Mouse (Mus musculus): ENCODE measurements around the gene Spryd3.

Spryd3 gene

DNA sequence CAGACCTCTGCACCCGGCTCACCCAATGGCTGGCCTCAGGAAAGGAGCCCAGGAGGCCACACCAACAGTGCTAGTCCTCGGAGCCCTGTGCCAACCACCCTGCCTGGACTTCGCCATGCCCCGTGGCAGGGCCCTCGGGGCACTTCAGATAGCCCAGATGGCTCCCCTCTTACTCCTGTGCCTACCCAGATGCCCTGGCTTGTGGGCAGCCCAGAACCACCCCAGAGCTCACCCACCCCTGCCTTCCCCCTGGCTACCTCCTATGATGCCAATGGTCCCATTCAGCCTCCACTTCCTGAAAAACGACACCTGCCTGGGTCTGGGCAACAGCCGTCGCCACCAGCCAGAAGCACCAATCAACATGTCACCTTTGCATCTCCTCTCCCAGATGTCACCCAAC, 23.2 kb downstream of the Spryd3 start:
- DNase-seq (ENCODE audit: low spot score): no peak

DNA sequence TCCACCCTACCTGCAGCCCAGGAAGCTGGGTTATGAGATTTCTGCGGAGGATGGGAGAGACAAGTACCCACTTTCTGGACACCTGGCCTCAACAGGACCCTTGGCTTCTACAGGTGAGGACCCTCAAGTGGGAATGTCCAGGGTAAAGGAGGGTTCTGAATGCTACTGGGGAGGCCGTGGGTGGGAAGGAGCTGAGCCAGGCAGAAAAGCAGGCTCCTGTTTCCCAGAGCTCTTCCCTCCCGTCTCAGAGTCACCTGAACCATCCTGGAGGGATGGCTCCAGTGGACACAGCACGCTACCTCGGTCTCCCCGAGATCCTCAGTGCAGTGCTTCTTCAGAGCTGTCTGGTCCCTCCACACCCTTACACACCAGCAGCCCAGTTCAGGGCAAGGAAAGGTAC, 23.9 kb downstream of the Spryd3 start:
- no peak for DNase-seq (ENCODE audit: low spot score)

DNA sequence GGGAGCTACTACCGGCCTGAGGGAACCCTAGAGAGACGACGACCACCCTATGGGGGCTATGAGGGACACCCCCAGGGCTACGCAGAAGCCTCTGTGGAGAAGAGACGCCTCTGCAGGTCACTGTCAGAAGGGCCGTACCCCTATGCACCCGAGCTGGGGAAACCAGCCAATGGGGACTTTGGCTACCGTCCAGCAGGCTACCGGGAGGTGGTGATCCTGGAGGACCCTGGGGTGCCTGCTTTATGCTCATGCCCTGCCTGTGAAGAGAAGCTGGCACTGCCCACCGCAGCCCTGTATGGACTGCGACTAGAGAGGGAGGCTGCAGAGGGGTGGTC, 24.6 kb downstream of the Spryd3 start:
- no peak for DNase-seq (ENCODE audit: low spot score)

DNA sequence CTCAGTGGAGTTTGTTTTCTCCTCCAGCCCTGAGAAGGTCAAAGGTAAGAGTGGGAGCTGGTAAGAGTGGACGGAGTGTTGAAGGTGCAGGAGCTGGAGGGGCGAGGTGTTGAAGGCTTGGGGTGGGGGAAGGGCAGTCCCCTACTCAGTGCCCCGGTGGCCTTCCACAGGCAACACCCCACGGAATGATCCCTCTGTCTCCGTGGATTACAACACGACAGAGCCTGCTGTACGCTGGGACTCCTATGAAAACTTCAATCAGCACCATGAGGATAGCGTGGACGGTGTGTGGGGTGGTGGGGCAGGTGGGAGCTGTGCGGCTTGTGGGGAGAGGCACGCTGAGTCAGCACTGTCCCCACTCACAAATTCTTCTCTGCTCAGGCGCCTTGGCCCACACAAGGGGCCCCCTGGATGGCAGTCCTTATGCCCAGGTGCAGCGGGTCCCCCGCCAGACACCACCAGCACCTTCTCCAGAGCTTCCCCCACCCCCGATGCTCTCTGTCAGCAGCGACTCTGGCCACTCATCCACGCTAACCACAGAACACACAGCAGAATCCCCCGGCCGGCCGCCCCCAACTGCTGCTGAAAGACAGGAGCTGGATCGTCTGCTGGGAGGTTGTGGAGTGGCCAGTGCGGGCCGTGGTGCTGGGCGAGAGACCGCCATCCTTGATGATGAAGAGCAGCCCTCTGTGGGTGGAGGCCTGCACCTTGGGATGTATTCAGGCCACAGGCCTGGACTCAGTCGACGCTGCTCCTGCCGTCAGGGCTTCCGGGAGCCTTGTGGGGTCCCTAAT, 25.1 kb downstream of the Spryd3 start:
- no peak for DNase-seq (ENCODE audit: low spot score)

DNA sequence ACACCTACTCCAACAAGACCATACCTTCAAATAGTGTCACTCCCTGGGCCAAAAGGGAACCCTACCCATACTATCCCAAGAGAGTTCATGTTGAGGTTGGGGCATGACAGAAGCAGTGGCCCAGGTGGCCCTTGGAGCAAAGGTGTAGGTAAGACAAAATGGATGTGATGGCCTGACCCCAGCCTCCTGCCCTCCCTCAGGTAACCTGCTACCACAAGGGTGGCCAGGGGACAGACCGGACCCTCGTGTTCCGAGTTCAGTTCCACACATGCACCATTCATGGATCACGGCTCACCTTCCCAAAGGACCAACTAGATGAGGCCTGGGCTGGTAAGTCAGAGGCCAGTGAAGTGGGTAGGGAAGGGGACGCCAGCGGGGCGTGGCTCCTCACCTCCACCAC, 25.8 kb downstream of the Spryd3 start:
- no peak for DNase-seq (ENCODE audit: low spot score)

DNA sequence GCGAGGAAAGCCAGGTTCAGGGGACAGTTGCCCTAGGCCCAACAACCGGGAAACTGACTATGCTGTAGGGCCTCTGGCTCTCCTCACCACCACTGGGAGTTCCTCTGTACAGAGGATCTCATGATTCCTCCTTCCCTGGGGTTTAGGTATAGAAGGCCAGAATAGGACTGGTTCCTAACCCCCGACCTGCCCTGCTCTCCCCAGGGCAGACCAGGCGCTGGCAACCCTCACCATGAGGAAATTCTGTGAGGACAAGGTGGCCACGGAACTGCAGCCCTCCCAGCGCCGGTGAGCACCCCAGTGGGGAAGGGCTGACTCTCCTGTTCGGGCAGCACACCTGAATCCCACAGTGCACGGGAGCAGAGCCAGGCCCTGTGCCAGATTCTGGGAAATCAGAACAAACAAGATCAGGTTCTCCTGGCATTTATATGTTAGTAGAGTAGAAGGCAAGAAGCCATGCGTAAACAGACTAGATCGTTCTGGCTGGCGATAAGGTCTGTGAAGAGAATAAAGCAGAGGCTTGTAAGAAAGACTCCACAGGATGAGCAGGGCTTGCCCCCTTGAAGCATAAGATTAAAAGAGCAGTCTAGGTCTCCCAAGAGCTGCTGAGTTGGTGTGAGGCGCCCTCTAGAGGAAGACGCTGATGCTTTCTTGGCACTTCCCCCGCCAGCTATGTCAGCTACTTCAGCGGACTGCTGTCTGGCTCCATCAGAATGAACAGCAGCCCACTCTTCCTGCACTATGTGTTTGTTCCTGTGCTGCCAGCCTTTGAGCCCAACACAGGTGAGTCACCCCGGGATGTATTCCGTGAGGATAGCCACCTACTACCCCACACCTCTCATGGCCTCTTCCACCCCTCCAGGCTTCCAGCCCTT, 27.1 kb downstream of the Spryd3 start:
- peak; percentile 79 for DNase-seq (ENCODE audit: low spot score)

DNA sequence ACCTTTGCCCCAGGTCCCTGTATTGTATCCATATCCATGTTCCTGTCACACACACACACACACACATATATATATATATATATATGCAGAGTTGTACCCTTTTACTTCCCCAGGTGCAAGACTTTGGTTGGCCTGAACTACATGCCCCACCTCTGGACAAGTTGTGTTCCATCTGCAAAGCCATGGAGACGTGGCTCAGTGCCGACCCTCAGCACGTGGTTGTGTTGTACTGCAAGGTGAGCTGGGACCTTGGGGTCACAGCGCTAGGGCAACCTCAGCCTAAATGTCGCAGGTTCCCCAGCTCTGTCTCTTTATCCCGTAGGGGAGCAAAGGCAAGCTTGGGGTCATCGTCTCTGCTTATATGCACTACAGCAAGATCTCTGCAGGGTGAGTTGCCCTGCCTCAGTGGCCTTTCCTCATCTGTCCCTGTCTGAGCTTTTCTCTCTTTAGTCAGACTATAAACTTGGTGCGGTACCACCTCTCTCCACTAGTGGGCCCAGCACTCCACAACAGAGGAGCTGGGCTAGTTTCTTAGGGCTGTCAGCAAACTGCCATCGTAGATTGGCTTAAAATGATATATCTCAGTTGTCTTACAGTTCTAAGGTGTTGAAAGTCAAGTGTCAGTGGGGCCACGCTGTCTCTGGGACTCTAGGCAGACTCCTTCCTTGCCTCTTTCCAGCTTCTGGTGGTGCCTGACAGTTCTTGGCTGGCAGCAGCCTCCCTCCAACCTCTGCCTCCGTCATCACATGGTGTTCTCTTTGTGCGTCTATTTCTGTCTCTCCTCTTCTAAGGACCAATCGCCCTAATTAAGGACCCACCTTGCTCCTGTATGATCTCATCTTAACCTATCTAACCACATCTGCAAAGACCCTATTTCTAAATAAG, 28.1 kb downstream of the Spryd3 start:
- no peak for DNase-seq (ENCODE audit: low spot score)

DNA sequence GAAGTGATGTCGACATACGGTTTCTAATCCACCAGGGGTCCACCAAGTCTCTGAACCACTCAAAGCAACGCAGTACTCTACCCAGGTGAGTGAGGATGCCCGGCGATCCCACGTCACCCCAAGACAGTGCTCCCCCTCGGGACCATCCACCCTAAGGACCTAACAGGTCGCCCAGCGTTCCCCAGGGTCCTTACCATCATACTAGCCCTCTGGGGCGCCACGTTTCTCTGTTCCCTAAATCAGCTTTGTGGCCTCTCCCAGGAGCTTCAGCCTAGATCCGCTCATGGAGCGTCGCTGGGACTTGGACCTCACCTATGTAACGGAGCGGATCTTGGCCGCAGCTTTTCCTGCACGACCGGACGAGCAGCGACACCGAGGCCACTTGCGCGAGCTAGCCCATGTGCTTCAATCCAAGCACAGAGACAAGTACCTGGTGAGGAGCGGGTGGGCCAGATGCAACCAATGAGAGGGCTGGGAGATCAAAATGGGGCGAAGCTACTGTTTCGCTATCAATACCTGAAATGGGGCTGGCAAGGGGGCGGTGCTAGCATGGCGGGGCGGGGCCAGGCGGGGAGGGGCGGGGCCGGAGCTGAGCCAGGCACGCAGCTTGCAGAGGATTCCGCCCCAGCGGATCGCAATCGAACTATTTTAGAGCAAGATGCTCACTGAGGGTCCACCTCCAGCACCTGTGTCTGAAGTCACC, 29.1 kb downstream of the Spryd3 start:
- no peak for DNase-seq (ENCODE audit: low spot score)

DNA sequence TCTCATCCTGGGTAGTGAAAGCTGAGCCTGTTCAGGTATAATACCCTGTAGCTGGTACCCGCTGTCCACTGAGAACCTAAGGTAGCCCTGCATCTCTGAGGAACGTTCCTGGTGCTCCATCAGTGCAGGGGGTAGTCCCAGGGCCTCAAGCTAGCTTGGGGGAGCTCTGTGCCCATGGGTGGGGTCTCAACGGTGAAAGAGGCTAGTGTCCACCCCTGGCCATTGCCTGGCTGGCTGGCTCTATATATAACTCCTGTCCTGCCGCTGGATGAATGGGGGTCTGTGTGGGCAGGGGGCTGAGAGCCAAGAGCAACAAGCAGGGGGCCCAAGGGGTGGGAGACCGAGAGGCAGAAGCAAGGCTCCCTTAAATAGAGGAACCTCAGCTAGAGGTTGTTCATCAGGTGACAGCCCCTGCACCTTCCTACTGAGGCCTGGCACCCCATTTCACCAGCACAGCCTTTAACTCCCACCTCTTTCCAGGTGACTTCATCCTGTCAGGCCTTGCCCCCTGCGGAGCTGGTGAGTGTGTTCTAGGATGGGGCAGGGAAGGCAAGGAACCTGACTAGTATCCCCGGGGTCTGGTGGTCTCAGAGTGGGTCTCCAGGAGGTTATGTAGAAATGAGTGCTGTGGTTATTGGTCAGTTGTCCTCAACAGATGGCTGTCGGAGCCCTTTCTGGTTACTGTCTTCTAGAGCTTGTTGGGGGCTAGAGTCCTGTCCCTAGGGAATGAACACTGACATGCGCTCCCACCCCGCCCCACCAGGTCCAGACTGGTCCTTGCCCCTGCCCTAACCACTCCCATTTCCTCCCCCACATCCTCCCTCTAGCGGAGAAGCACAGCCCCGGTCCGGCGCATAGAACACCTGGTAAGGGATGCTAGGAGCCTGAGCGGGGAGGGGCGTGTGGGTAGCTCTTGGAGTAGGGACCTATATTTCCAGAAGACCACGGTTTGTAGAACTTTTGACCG, 30.0 kb downstream of the Spryd3 start:
- DNase-seq (ENCODE audit: low spot score): no peak

DNA sequence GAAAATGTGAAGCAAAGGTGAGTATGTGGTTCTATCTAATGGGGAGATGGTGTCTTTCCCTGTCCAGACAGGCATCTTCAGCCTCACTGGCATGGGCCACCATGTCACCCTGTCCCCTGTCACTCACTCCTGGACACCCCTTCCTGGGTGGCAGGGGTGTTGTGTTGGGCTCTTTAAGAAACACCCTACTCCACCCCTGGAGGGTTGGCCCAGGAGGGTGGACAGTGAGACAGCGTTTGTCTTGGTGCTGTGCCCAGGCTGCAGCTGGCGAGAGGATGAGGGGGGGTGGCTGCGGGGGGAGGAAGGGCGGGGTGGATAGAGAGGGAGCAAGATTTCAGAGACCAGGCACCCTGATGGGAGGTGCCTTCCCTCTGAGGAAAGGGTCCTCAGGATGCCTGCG, 30.7 kb downstream of the Spryd3 start:
- DNase-seq (ENCODE audit: low spot score): peak; percentile 86

DNA sequence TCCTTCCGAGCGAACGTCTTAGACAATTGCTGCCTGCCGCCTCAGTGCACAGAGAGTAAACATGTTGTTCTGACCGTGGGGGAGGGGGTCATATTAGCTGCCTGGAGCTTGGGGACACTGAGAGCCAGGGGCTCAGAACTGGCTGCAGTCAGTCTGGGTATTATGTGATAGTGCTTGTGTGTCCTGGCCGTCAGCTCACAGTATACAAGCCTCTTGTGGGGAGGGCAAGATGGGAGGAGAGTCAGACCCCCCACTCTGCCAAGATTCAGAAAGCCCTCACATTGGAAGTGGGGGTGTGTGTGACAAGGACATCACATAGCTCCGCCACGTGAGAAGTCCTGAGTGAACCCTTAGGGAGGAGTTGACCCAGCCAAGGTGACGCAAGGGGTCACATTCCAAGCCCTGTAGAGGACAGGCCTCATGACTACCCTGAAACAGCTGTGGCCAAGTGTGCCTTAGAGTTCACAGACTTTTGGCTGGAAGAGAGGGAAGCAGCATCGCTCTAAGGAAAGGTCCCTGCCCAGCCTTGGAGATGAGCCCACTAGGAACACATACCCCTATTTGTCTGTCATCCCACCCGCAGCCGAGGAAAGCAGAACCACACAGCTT, 32.0 kb downstream of the Spryd3 start:
- peak; percentile 93 for DNase-seq (ENCODE audit: low spot score)

DNA sequence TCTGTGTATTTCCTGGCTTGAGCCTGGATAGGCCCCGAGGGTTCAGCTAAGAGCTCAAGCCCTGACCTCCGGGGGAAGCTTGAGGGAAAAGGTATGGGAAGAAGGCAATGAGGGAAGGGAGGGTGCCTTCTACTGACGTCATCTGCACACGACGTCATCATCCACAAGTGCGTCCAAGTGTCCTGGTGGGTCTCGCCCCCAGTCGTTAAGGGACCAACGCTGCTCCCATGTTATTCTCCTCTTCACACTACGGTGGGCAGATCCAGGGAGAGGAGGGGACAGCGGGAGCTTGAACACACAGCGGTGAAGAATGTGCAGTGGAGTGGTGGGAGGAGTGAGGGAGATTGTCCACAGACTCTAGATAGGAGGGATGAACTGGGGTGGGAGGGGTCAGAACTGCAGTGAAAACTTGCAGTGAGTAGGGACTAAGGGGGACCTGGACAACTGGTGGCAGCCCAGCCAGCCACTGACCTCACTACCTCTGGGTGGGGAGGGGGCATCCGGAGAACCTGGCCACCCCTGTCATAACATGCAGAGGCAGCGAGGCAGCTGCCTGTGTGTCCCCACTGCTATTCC, 32.6 kb downstream of the Spryd3 start:
- DNase-seq (ENCODE audit: low spot score): peak; percentile 80

DNA sequence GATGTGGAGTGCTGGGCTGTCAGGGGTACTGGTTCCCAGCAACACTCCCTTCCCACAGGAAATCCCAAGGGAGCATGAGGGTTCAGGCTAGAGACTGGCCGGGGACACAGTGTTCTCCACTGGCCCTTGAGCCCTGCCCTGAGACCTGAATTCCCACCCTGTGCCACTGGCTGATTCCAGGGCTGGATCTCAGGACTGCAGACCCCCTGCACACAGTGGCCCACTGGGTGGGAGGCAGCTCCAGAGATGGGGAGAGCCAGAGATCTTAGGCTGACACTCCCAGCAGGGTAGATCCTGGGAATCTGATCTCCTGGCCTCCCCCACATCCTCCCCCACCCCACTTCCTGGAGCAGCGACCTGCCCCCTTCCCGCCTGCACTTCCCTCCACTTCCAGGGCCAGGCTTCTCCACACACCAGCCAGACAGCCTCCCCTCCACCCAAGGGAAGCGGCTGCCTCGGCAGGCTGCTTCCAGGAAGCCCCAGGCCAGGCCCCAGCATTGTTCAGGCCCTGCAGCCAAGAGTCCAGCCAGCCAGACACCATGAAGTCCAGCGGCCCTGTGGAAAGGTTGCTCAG, 33.4 kb downstream of the Spryd3 start:
- peak; percentile 80 for DNase-seq (ENCODE audit: low spot score)

DNA sequence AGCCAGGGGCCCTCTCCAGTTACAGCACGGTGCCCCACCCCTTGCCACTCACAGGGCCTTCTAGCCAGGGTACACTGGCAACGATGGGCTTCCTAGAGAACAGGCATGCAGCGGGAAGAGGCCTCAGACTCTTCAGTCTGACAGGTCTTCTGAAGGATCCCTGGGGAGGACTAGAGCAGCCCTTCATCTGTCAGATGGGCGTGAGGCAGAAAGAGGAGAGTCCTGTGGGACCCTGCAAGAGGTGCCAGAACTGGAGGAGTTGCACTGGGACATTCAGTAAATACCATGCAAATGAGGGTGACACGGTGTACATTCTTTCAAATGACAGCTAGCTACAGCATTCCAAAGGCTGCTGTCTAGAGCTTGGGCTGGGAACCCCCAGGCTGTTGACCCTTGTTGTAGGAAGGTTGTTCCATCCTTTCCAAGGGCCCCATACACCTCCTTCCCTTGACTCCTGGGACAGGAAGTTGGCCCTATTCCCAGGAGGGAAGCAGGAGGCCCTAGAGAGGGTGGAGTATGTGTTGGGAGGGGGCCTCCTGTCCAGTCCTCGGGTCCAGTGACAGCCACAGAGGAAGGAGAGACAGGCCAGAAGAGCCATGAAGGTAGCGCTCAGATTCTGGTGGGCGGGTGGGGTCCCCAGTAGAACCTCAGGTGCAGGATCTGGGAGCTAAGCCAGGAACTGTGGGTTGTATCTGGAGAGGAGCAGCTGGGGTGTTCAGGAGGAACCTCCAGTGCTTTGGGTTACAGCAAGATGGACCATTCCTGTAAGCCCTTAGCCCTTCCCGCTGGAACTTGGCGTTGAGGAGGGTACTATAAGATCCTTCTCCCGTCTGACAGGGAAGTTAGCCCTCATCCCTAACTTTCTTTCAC, 34.1 kb downstream of the Spryd3 start:
- peak; percentile 91 for DNase-seq (ENCODE audit: low spot score)

DNA sequence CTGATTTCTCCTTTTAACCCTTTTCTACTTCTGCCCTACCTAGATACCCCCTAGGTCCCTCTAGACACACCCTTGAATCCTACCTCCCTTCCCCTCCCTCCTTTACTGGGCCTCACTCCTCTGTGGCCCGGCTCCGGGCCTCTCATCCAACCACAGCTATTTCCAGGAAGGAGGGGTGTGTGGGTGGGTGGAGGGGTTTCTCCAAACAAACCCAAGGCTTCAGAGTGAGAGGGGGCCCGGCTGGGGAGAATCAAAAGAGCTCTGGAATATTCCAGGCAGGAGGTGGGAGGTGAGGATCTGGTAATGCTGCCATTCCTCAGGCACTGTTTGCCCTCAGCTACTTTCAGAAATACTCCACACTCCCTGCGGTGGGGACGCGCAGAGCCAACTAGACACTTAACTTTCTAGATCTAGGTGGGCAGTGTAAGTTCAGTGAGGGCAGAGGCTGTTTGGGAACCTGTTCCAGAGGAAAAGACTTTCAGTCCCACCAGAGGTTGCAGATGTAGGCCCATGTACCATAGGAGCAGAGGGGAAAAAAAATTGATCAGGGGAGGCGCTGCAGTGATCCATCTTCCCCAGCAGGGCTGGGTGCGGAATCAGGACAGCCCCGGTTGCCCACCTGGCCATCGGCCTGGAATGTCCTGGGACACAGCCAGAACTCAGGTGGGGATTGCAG, 34.9 kb downstream of the Spryd3 start:
- no peak for DNase-seq (ENCODE audit: low spot score)

DNA sequence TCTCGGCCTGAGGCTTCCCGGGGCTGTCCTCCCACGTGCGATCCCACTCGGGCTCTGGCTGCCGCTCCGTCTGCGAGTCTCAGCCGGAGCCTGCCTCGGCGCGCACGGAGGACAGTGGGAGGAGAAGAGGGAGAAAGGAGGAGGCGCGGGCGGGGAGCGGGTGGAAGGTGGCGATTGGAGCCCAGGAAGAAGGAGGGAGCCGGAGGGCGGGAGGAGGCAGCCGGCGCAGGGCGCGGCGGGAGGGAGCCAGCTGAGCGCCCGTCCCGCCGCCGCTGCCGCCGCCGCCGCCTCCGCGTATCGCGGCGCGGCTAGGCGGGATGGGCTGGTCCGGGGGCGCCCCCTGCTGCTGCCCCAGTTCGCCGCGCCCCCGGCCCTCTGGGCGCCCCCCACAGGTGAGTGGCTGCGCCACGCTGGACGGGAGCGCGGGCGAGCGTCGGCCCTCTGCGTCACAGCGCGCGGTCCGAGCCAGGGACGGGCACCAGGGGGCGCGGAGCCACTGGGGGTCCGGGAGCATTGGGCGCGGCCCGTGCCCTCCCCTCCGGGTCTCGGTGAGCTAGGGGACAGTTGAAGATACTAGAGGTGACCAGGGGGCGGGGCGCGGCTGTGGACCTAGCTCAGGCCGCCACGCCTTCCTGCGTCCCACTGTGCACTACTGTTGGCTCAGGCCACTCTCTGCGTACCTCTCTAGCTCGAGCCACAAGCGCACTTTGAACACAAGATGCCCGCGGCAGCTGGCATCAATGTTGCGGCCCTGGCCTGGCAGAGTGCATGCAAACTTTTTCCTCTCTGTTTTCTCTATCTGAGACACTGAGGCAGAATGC, 35.7 kb downstream of the Spryd3 start, which contains the start of gene Tns2:
Tns2 (plus strand) TSS at position 253 of the 821 bp plus-strand sequence.
- peak; percentile 85 for DNase-seq (ENCODE audit: low spot score)

DNA sequence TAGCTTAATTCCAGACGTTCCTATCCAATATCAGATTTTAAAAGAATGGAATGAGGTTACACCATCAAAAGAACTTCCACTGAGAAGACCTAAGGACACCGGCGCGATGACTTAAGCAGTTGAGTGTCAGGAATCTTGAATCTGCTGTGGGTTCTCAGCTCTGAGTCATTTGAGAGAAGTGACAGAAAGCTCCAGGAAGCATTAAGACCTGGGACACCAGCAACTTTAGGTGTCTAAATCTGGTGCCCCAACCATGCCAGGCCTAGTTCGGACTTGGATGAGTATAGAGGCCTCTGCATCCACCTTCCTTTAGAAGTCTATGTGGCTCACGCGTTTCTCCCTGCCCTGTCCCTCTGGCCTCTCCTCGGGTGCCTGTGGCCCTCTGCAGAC, 36.3 kb downstream of the Spryd3 start:
- DNase-seq (ENCODE audit: low spot score): no peak

All from lung, postnatal 25 days (tissue).